Mouse (Mus musculus): ENCODE measurements around the gene Pard6b. TPM values are rescaled to one million over a fixed set of nuclear protein-coding genes. Genes with fewer than 3 reads are reported as not detected.
"Not testable (repeated sequence)": the region's sequence is repeated elsewhere in the genome, so short reads cannot be mapped to it uniquely, and the experiment has no call there.

Gene Pard6b
- polyA plus RNA-seq, 1 experiment from 2014 or later: 2.3 TPM

- no peaks in the 10 kb centered on the region for H3K9me3 ChIP-seq (ENCODE audit: low read length)
- no peak for ATAC-seq
Measured at GRCm38 (mm10) chr2:168101805-168102204, 21.0 kb downstream of the Pard6b start.

GRCm38 (mm10) chr2:168103341-168103740 is 22.5 kb downstream of the Pard6b start:
- TF ChIP-seq CTCF (IDR thresholded peaks at IDR 0.05; ENCODE audit: low read depth) (no peak), EP300 (IDR thresholded peaks at IDR 0.05; ENCODE audit: low read depth) (no peak)
- no peak for ATAC-seq
- Histone ChIP-seq H3K4me1 (ENCODE audit: insufficient read depth) (peaks cover 6% of the 10 kb centered on the region), H3K9me3 (ENCODE audit: low read length) (no peaks in the 10 kb centered on the region), H3K27me3 (ENCODE audit: insufficient read depth, low read length) (no peaks in the 10 kb centered on the region), H3K4me2 (ENCODE audit: low read depth, low read length) (no peak overlapping the region), H3K27ac (ENCODE audit: low read depth) (peak overlapping the region; percentile 90), H3K9ac (replicated peaks) (no peak overlapping the region), H3K36me3 (replicated peaks; ENCODE audit: insufficient read depth, low read length) (no peaks in the 10 kb centered on the region), H3K4me3 (ENCODE audit: low read depth, low read length) (no peak overlapping the region)
- 82% methylated on average over 10 of the region's 10 CpGs for WGBS (ENCODE audit: insufficient replicate concordance)
- DNase-seq: no peak

More at GRCm38 (mm10) chr2:168101805-168102204, 21.0 kb downstream of the Pard6b start:
- Histone ChIP-seq H3K27ac (ENCODE audit: low read depth) (0 out of 2 replicates have a peak overlapping the region, but pooled peaks have one; percentile 3), H3K4me2 (ENCODE audit: low read depth, low read length) (no peak overlapping the region), H3K4me1 (ENCODE audit: insufficient read depth) (peaks cover 6% of the 10 kb centered on the region), H3K27me3 (ENCODE audit: insufficient read depth, low read length) (no peaks in the 10 kb centered on the region), H3K9ac (replicated peaks) (no peak overlapping the region), H3K36me3 (replicated peaks; ENCODE audit: insufficient read depth, low read length) (no peaks in the 10 kb centered on the region), H3K4me3 (ENCODE audit: low read depth, low read length) (no peak overlapping the region)
- 60% methylated on average over 5 of the region's 5 CpGs for WGBS (ENCODE audit: insufficient replicate concordance)
- TF ChIP-seq CTCF (IDR thresholded peaks at IDR 0.05; ENCODE audit: low read depth) (no peak), EP300 (IDR thresholded peaks at IDR 0.05; ENCODE audit: low read depth) (no peak)
- DNase-seq: no peak

- TF ChIP-seq CTCF (IDR thresholded peaks at IDR 0.05; ENCODE audit: low read depth) (no peak), EP300 (IDR thresholded peaks at IDR 0.05; ENCODE audit: low read depth) (no peak)
- ATAC-seq: peak; percentile 96
- Histone ChIP-seq H3K27me3 (ENCODE audit: insufficient read depth, low read length) (no peaks in the 10 kb centered on the region), H3K27ac (ENCODE audit: low read depth) (peak overlapping the region; percentile 90), H3K4me3 (ENCODE audit: low read depth, low read length) (no peak overlapping the region), H3K9ac (replicated peaks) (no peak overlapping the region), H3K36me3 (replicated peaks; ENCODE audit: insufficient read depth, low read length) (no peaks in the 10 kb centered on the region), H3K9me3 (ENCODE audit: low read length) (no peaks in the 10 kb centered on the region), H3K4me1 (ENCODE audit: insufficient read depth) (peaks cover 6% of the 10 kb centered on the region), H3K4me2 (ENCODE audit: low read depth, low read length) (peak overlapping the region; percentile 14; the same call in 1 of the 2 replicates)
- peak; percentile 62 for DNase-seq
- WGBS (ENCODE audit: insufficient replicate concordance): 58% methylated on average over 22 of the region's 22 CpGs
Measured at GRCm38 (mm10) chr2:168104375-168105144, 23.8 kb downstream of the Pard6b start.

DNA sequence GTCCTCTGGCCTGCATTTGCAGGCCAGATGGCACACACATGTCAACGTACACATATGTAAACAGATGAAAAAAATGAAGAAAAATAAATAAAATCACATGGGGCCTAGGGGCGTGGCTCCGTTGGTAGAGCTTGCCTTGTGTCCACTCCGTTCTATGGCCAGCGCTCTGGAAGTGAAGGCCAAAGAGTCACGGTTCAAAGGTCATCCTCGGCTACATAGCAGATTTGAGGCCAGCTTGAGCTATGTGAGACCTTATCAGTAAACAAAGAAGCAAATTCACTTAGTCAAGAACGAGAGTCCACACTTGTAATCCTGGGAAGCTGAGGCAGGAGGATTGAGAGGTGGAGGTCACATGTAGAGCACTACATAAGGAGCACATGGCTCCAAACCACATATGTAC is 24.5 kb downstream of the Pard6b start:
- WGBS (ENCODE audit: insufficient replicate concordance): 46% methylated on average over 8 of the region's 8 CpGs
- H3K9ac ChIP-seq (replicated peaks): no peak overlapping the region
- no peaks in the 10 kb centered on the region for H3K9me3 ChIP-seq (ENCODE audit: low read length)
- TF ChIP-seq EP300 (IDR thresholded peaks at IDR 0.05; ENCODE audit: low read depth) (no peak), CTCF (IDR thresholded peaks at IDR 0.05; ENCODE audit: low read depth) (no peak)
- no peak overlapping the region for H3K4me2 ChIP-seq (ENCODE audit: low read depth, low read length)
- H3K4me1 ChIP-seq (ENCODE audit: insufficient read depth): peaks cover 6% of the 10 kb centered on the region
- no peaks in the 10 kb centered on the region for H3K27me3 ChIP-seq (ENCODE audit: insufficient read depth, low read length)
- H3K36me3 ChIP-seq (replicated peaks; ENCODE audit: insufficient read depth, low read length): no peaks in the 10 kb centered on the region
- no peak overlapping the region for H3K4me3 ChIP-seq (ENCODE audit: low read depth, low read length)
- H3K27ac ChIP-seq (ENCODE audit: low read depth): peak overlapping the region; percentile 90
- DNase-seq (peak; percentile 64), ATAC-seq (peak; percentile 76)

DNA sequence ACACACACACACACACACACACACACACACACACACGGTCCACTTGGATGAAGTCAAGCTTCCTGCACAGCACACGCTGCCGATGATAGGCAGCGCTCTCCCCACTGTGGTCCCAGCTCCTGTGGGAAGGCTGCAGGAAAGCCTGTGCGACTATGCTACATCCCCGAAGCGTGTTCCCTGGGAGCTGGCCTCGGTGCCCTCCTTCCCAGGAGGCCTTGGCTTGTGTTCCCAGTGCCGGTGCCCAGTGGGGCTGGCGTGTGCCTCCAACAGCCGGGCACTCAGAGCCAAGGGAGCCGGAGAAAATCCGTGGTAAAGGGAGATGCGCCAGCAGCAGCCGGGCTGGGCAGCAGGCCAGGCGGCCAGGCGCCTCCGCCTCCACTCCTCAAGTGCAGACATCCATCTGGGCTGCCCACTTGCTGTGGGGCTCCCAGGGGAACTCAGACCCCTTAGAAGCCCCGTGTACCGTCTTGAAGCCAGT is 25.9 kb downstream of the Pard6b start:
- Histone ChIP-seq H3K9me3 (ENCODE audit: low read length) (no peaks in the 10 kb centered on the region), H3K9ac (replicated peaks) (no peak overlapping the region), H3K4me1 (ENCODE audit: insufficient read depth) (peaks cover 6% of the 10 kb centered on the region), H3K27me3 (ENCODE audit: insufficient read depth, low read length) (no peaks in the 10 kb centered on the region), H3K36me3 (replicated peaks; ENCODE audit: insufficient read depth, low read length) (no peaks in the 10 kb centered on the region), H3K4me3 (ENCODE audit: low read depth, low read length) (no peak overlapping the region), H3K27ac (ENCODE audit: low read depth) (peak overlapping the region; percentile 11; the same call in 1 of the 2 replicates), H3K4me2 (ENCODE audit: low read depth, low read length) (no peak overlapping the region)
- ATAC-seq: no peak
- 74% methylated on average over 20 of the region's 20 CpGs for WGBS (ENCODE audit: insufficient replicate concordance)
- TF ChIP-seq EP300 (IDR thresholded peaks at IDR 0.05; ENCODE audit: low read depth): no peak
- no peak for TF ChIP-seq CTCF (IDR thresholded peaks at IDR 0.05; ENCODE audit: low read depth)
- DNase-seq: no peak

DNA sequence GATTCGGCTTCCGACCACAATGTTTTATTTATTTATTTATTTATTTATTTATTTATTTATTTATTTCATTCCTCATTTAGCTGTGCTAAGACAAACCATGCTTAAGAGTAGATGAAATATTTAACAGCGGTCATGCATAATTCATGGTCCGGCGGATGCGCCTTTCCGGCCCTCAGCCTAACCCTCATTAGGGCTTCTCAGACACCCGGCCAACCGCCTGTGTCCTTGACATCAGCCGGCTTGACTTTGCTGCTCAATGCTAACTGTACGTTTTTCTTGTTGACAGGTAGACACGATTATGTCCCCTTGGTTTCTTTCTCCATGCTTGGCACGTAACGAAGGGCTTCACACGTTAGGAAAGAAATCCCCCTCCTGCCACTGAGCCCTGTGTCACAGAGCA is 26.6 kb downstream of the Pard6b start:
- H3K9me3 ChIP-seq (ENCODE audit: low read length): no peaks in the 10 kb centered on the region
- ATAC-seq (no peak), DNase-seq (no peak)
- TF ChIP-seq EP300 (IDR thresholded peaks at IDR 0.05; ENCODE audit: low read depth) (no peak), CTCF (IDR thresholded peaks at IDR 0.05; ENCODE audit: low read depth) (no peak)
- no peak overlapping the region for H3K4me2 ChIP-seq (ENCODE audit: low read depth, low read length)
- no peaks in the 10 kb centered on the region for H3K36me3 ChIP-seq (replicated peaks; ENCODE audit: insufficient read depth, low read length)
- H3K9ac ChIP-seq (replicated peaks): no peak overlapping the region
- no peaks in the 10 kb centered on the region for H3K27me3 ChIP-seq (ENCODE audit: insufficient read depth, low read length)
- WGBS (ENCODE audit: insufficient replicate concordance): 80% methylated on average over 15 of the region's 15 CpGs
- no peak overlapping the region for H3K27ac ChIP-seq (ENCODE audit: low read depth)
- peaks cover 6% of the 10 kb centered on the region for H3K4me1 ChIP-seq (ENCODE audit: insufficient read depth)
- no peak overlapping the region for H3K4me3 ChIP-seq (ENCODE audit: low read depth, low read length)

DNA sequence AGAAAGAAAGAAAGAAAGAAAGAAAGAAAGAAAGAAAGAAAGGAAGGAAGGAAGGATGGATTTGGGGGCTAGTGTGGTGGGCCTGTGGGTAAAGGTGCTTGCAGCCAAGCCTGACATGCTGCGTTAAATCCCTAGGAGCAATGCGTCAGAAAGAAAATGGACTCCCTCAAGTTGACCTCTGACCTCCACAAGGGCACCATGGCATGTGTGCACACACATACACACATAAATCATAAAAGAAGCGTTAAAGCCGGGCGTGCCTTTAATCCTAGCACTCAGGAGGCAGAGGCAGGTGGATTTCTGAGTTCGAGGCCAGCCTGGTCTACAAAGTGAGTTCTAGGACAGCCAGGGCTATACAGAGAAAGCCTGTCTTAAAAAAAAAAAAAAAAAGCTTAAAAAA is 27.1 kb downstream of the Pard6b start:
- H3K4me1 ChIP-seq (ENCODE audit: insufficient read depth); ATAC-seq; H3K27me3 ChIP-seq (ENCODE audit: insufficient read depth, low read length); H3K9ac ChIP-seq (replicated peaks); H3K36me3 ChIP-seq (replicated peaks; ENCODE audit: insufficient read depth, low read length); H3K4me2 ChIP-seq (ENCODE audit: low read depth, low read length); H3K9me3 ChIP-seq (ENCODE audit: low read length); H3K4me3 ChIP-seq (ENCODE audit: low read depth, low read length); DNase-seq; H3K27ac ChIP-seq (ENCODE audit: low read depth): not testable (repeated sequence)
- WGBS (ENCODE audit: insufficient replicate concordance): 80% methylated on average over 6 of the region's 6 CpGs
